Mouse (Mus musculus) liver, embryonic 14.5 days (tissue): ENCODE data around the gene Onecut1. TPM values are rescaled to one million over a fixed set of nuclear protein-coding genes. Genes with fewer than 3 reads are reported as not detected.

ENCODE experiments used
- ATAC-seq: fragments of 200-750 bp; cut with Nextera tagmentation; 2 replicates; pipeline ENCODE4 v1.8.0; 2017; ENCODE audit warnings: moderate number of reproducible peaks, mild to moderate bottlenecking, moderate library complexity; ENCODE audit not compliant: insufficient read depth
- DNase-seq, 3 experiments: peaks; one replicate each; pipeline ENCODE4 v3.0.0-alpha.2; 2012 to 2013; ENCODE audit warnings: low read depth in 3 of 3, low spot score in 3 of 3
- H3K27ac ChIP-seq: fragments of 300-500 bp; sonication (generic); 2 replicates; pipeline ENCODE4 v1.5.1; 2014; ENCODE audit warnings: moderate library complexity, mild to moderate bottlenecking, control low read depth, inconsistent platforms
- H3K27me3 ChIP-seq: fragments of 300-500 bp; sonication (generic); 2 replicates; pipeline ENCODE4 v1.6.1; 2014; ENCODE audit warnings: mild to moderate bottlenecking, low read length, moderate library complexity; ENCODE audit not compliant: control insufficient read depth, insufficient read depth
- H3K36me3 ChIP-seq: fragments of 300-500 bp; sonication (generic); replicated peaks from 2 replicates; pipeline ENCODE4 v1.6.1; 2014; ENCODE audit warnings: low read depth; ENCODE audit not compliant: control insufficient read depth, insufficient read depth
- H3K4me1 ChIP-seq, 2 experiments: fragments of 200-500 bp in 1 of 2; fragments of 300-500 bp in 1 of 2; sonication (generic) in 1 of 2; replicated peaks; 2 replicates each; pipeline ENCODE4 v1.6.1; 2012 to 2014; ENCODE audit warnings: antibody characterized with exemption in 1 of 2, inconsistent platforms in 1 of 2, low read length in 1 of 2; ENCODE audit not compliant: control insufficient read depth in 2 of 2, insufficient read depth in 2 of 2
- H3K4me2 ChIP-seq: fragments of 300-500 bp; sonication (generic); 2 replicates; pipeline ENCODE4 v1.6.1; 2014; ENCODE audit warnings: low read depth, mild to moderate bottlenecking, control low read depth, moderate library complexity
- H3K4me3 ChIP-seq, 2 experiments: fragments of 200-500 bp in 1 of 2; fragments of 300-500 bp in 1 of 2; sonication (generic) in 1 of 2; 2 replicates each; pipeline ENCODE4 v1.5.1; 2012 to 2014; ENCODE audit warnings: low read depth in 2 of 2, low read length in 2 of 2, mild to moderate bottlenecking in 2 of 2, control low read depth in 1 of 2, inconsistent platforms in 1 of 2, moderate library complexity in 1 of 2; ENCODE audit not compliant: insufficient read depth in 1 of 2
- H3K9ac ChIP-seq: fragments of 300-500 bp; sonication (generic); replicated peaks from 2 replicates; pipeline ENCODE4 v1.6.1; 2014; ENCODE audit warnings: mild to moderate bottlenecking, control low read depth, moderate library complexity
- H3K9me3 ChIP-seq: fragments of 300-500 bp; sonication (generic); 2 replicates; pipeline ENCODE4 v1.6.1; 2016; ENCODE audit warnings: low read length, mixed read lengths; ENCODE audit not compliant: control insufficient read depth
- CTCF ChIP-seq: IDR thresholded peaks from 2 replicates; pipeline ENCODE4 v1.5.1; 2016; ENCODE audit warnings: antibody characterized with exemption, low read depth, control low read depth
- EP300 ChIP-seq: IDR thresholded peaks from 2 replicates; pipeline ENCODE4 v1.6.1; 2016; ENCODE audit warnings: antibody characterized with exemption, low read depth
- WGBS: fragments of 180-500 bp; shearing (Covaris S2); extraction: QIAGEN DNeasy Blood & Tissue Kit; methylation state at CpG from one replicate; pipeline ENCODE4 v1.1.7; 2014; ENCODE audit not compliant: insufficient replicate concordance; 5-methylcytosine and 5-hydroxymethylcytosine counted together
- polyA plus RNA-seq, 2 experiments: library from polyadenylated mRNA; depleted of rRNA in 1 of 2; stranded (reverse) in 1 of 2; unstranded in 1 of 2; fragments of >200 nt; fragmentation: Nextera tagmentation in 1 of 2; extraction: Ambion mirVana in 1 of 2; gene quantifications; 2 replicates each; pipeline versions ENCODE4 v1.2.1 to v1.2.3; 2012 to 2014

Gene Onecut1
- 0.84 and 1.1 TPM in 2 replicates for polyA plus RNA-seq (2012; rRNA removed)
- polyA plus RNA-seq (2014; fragmentation: Nextera tagmentation; extraction: Ambion mirVana) = 0.77 and 1.6 TPM in 2 replicates

GRCm38 (mm10) chr9:74861561-74861980 is at the start of gene Onecut1:
Onecut1 (plus strand) TSS chr9:74861921.
- Histone ChIP-seq H3K27ac (no peak within 1 kb of the TSS), H3K4me1 (0 out of 4 replicates have a peak, but pooled peaks cover 0 to 2% of the 10 kb centered on the region in 2 experiments), H3K9ac (no peak within 1 kb of the TSS; the same call in 1 of the 2 replicates), H3K9me3 (no peaks in the 10 kb centered on the region), H3K36me3 (no peaks in the 10 kb centered on the region), H3K4me2 (peak within 1 kb of the TSS; percentile 49), H3K4me3 (peak within 1 kb of the TSS; percentile 43 to 51), H3K27me3 (peaks cover 94% of the 10 kb centered on the region)
- TF ChIP-seq EP300 (no peak), CTCF (no peak)
- WGBS = under 1% methylated on average over 39 of the region's 45 CpGs
- ATAC-seq (peak; percentile 53; the same call in 1 of the 2 replicates), DNase-seq (peak in 1 of 3 experiments; percentile 19)

GRCm38 (mm10) chr9:74819736-74820511 is 41.8 kb upstream of the Onecut1 start:
- WGBS = 61% methylated on average over 19 of the region's 19 CpGs
- no peak for ATAC-seq
- no peaks in the 10 kb centered on the region for H3K27me3 ChIP-seq
- no peaks in the 10 kb centered on the region for H3K36me3 ChIP-seq
- H3K27ac ChIP-seq = no peak overlapping the region
- H3K9me3 ChIP-seq = no peaks in the 10 kb centered on the region
- H3K9ac ChIP-seq = no peak overlapping the region
- no peak for TF ChIP-seq EP300
- TF ChIP-seq CTCF = no peak
- no peak overlapping the region for H3K4me2 ChIP-seq
- H3K4me3 ChIP-seq = no peak overlapping the region
- no peaks in the 10 kb centered on the region for H3K4me1 ChIP-seq
- DNase-seq = no peak

- Histone ChIP-seq H3K4me3 (no peak overlapping the region), H3K9me3 (no peaks in the 10 kb centered on the region), H3K4me2 (no peak overlapping the region), H3K36me3 (no peaks in the 10 kb centered on the region), H3K27me3 (no peaks in the 10 kb centered on the region), H3K4me1 (no peaks in the 10 kb centered on the region), H3K27ac (no peak overlapping the region), H3K9ac (no peak overlapping the region)
- ATAC-seq (no peak), DNase-seq (no peak)
- WGBS = 37% methylated on average over 2 of the region's 2 CpGs
- TF ChIP-seq CTCF = no peak
- TF ChIP-seq EP300 = no peak
Observed at GRCm38 (mm10) chr9:74825102-74825501, 36.6 kb upstream of the Onecut1 start.

- Histone ChIP-seq H3K4me2 (no peak overlapping the region), H3K36me3 (no peaks in the 10 kb centered on the region), H3K9me3 (no peaks in the 10 kb centered on the region), H3K4me3 (no peak overlapping the region), H3K27me3 (no peaks in the 10 kb centered on the region), H3K4me1 (no peaks in the 10 kb centered on the region), H3K27ac (no peak overlapping the region), H3K9ac (no peak overlapping the region)
- no peak for TF ChIP-seq CTCF
- no peak for TF ChIP-seq EP300
- DNase-seq (no peak), ATAC-seq (no peak)
- WGBS = 47% methylated on average over 3 of the region's 3 CpGs
Observed at GRCm38 (mm10) chr9:74829206-74829605, 32.5 kb upstream of the Onecut1 start.

- 56% methylated on average over 4 of the region's 4 CpGs for WGBS
- H3K4me1 ChIP-seq = no peaks in the 10 kb centered on the region
Observed at GRCm38 (mm10) chr9:74842890-74843289, 18.8 kb upstream of the Onecut1 start.

More at GRCm38 (mm10) chr9:74842890-74843289, 18.8 kb upstream of the Onecut1 start:
- Histone ChIP-seq H3K9me3 (no peaks in the 10 kb centered on the region; the same call in 1 of the 2 replicates), H3K4me2 (no peak overlapping the region), H3K9ac (no peak overlapping the region), H3K4me3 (no peak overlapping the region), H3K27me3 (peaks cover 12% of the 10 kb centered on the region), H3K27ac (no peak overlapping the region), H3K36me3 (no peaks in the 10 kb centered on the region)
- no peak for DNase-seq
- no peak for ATAC-seq
- TF ChIP-seq EP300 (no peak), CTCF (no peak)
